Mouse (Mus musculus): ENCODE data around the gene Alox5.

DNA sequence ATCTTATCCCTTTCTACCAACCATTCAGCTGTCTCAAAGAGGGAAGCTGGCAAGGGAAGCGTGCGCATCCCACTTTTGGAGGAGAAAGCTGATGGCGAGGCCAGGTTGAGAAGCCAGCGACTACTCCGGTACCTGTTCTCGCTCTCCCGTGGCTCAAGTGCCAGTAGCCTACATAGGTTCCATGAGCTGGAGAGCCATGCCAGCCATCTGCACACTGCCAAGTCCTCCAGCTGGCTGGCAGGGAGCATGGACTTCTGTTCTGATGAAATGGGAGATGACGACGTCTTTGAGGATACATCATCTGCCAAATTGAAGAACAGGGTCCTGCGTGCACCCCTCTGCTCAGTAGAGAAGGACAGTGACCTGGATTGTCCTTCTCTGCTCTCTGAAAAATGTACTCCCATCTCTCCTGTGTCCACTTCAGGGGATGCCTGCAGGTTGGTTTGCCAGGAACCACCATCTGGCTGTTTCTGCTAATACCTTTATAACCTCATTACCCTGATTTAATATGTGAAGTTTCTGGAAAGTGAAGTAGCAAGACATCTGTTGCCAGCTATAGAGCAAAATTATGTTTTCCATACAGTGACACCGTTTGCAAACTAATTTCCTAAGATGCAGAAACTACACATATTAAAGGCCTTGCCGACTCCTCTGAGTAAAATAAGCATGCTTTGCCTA lies 59.1 kb downstream of the Alox5 start:
- TF ChIP-seq CTCF (IDR thresholded peaks at IDR 0.05; ENCODE audit: low read depth), result no peak
- no peak for TF ChIP-seq EP300 (IDR thresholded peaks at IDR 0.05; ENCODE audit: low read depth)
